Mouse (Mus musculus): Measurements from ENCODE around the gene Mat1a. TPM values are rescaled to one million over a fixed set of nuclear protein-coding genes. Genes with fewer than 3 reads are reported as not detected.

Gene Mat1a
- polyA plus RNA-seq, 1 experiment: not detected

GRCm38 (mm10) chr14:41087509-41087908 is 17.3 kb upstream of the Mat1a start:
- Histone ChIP-seq H3K27ac (ENCODE audit: insufficient read depth, low read length) (no peak overlapping the region), H3K4me3 (replicated peaks; ENCODE audit: insufficient read depth, low read depth, low read length) (no peak overlapping the region), H3K27me3 (ENCODE audit: control insufficient read depth, insufficient read depth, low read length) (no peaks in the 10 kb centered on the region), H3K4me1 (ENCODE audit: control insufficient read depth, insufficient read depth, low read length) (no peaks in the 10 kb centered on the region)
- TF ChIP-seq POLR2A (IDR thresholded peaks at IDR 0.05; ENCODE audit: borderline replicate concordance, insufficient read depth, low read length): no peak
- peak; percentile 17; the same call in 1 of the 2 replicates for TF ChIP-seq CTCF (IDR thresholded peaks at IDR 0.05; ENCODE audit: borderline replicate concordance, insufficient read depth, low read depth, low read length)
- WGBS: 88% methylated on average over 1 of the region's 1 CpGs
- DNase-seq: no peak

DNA sequence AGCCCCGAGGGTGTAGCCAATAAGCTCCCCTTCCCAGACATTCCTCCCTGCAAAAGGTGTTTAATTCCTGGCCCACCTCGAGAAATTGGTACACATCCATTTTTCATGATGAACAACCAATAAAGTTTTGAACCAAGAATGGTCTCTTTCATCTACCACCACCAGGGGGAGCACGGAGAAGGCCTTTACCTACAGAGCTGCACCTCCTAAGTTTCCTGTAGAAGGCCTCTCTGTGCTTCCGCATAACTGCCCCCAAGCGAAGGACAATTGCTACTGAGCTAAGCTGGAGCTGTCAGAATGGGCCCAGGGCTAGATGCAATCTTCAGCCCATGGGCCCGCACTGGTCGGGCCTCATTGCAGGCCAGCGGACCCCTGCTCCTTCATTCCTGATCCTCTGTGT is 14.1 kb upstream of the Mat1a start:
- WGBS: 54% methylated on average over 8 of the region's 8 CpGs
- H3K27ac ChIP-seq (ENCODE audit: insufficient read depth, low read length): no peak overlapping the region

GRCm38 (mm10) chr14:41094114-41094513 is 10.7 kb upstream of the Mat1a start:
- Histone ChIP-seq H3K4me1 (ENCODE audit: control insufficient read depth, insufficient read depth, low read length) (no peaks in the 10 kb centered on the region), H3K27me3 (ENCODE audit: control insufficient read depth, insufficient read depth, low read length) (no peaks in the 10 kb centered on the region), H3K4me3 (replicated peaks; ENCODE audit: insufficient read depth, low read depth, low read length) (no peak overlapping the region), H3K27ac (ENCODE audit: insufficient read depth, low read length) (no peak overlapping the region)
- TF ChIP-seq POLR2A (IDR thresholded peaks at IDR 0.05; ENCODE audit: borderline replicate concordance, insufficient read depth, low read length) (no peak), CTCF (IDR thresholded peaks at IDR 0.05; ENCODE audit: borderline replicate concordance, insufficient read depth, low read depth, low read length) (peak; percentile 31; the same call in 1 of the 2 replicates)
- DNase-seq: no peak
- WGBS: 56% methylated on average over 1 of the region's 1 CpGs

More for the DNA sequence above, 14.1 kb upstream of the Mat1a start:
- DNase-seq: no peak
- no peaks in the 10 kb centered on the region for H3K4me1 ChIP-seq (ENCODE audit: control insufficient read depth, insufficient read depth, low read length)
- TF ChIP-seq CTCF (IDR thresholded peaks at IDR 0.05; ENCODE audit: borderline replicate concordance, insufficient read depth, low read depth, low read length) (no peak), POLR2A (IDR thresholded peaks at IDR 0.05; ENCODE audit: borderline replicate concordance, insufficient read depth, low read length) (no peak)
- no peak overlapping the region for H3K4me3 ChIP-seq (replicated peaks; ENCODE audit: insufficient read depth, low read depth, low read length)
- H3K27me3 ChIP-seq (ENCODE audit: control insufficient read depth, insufficient read depth, low read length): no peaks in the 10 kb centered on the region

- H3K27ac ChIP-seq (ENCODE audit: insufficient read depth, low read length): no peak overlapping the region
- DNase-seq: no peak
- TF ChIP-seq POLR2A (IDR thresholded peaks at IDR 0.05; ENCODE audit: borderline replicate concordance, insufficient read depth, low read length) (no peak), CTCF (IDR thresholded peaks at IDR 0.05; ENCODE audit: borderline replicate concordance, insufficient read depth, low read depth, low read length) (no peak)
- no peaks in the 10 kb centered on the region for H3K27me3 ChIP-seq (ENCODE audit: control insufficient read depth, insufficient read depth, low read length)
- WGBS: 65% methylated on average over 3 of the region's 3 CpGs
- no peak overlapping the region for H3K4me3 ChIP-seq (replicated peaks; ENCODE audit: insufficient read depth, low read depth, low read length)
- no peaks in the 10 kb centered on the region for H3K4me1 ChIP-seq (ENCODE audit: control insufficient read depth, insufficient read depth, low read length)
Measured at GRCm38 (mm10) chr14:41096296-41096860, 8.5 kb upstream of the Mat1a start.

DNA sequence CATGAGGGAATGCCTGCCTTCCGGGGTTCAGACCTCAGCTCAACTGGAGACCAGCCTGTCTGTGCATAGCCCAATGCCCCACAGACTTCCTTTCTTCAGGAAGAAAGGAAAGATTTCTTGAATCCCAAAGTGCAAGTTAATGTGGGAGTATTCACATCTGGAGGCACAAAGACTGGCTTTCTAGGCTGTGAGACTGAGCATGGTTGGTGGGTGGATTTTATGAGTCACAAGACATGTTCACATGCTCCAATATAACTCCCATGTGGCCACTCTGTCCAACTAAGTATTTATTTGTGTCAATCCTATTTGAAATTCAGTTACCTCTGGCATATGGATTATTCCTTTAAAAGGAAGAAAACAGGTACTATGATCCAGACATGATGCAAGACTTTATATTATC is 6.1 kb upstream of the Mat1a start:
- WGBS: 92% methylated on average over 1 of the region's 1 CpGs
- H3K27ac ChIP-seq (ENCODE audit: insufficient read depth, low read length): no peak overlapping the region
- H3K4me1 ChIP-seq (ENCODE audit: control insufficient read depth, insufficient read depth, low read length): no peaks in the 10 kb centered on the region
- TF ChIP-seq POLR2A (IDR thresholded peaks at IDR 0.05; ENCODE audit: borderline replicate concordance, insufficient read depth, low read length) (no peak), CTCF (IDR thresholded peaks at IDR 0.05; ENCODE audit: borderline replicate concordance, insufficient read depth, low read depth, low read length) (no peak)
- H3K27me3 ChIP-seq (ENCODE audit: control insufficient read depth, insufficient read depth, low read length): no peaks in the 10 kb centered on the region
- no peak for DNase-seq
- H3K4me3 ChIP-seq (replicated peaks; ENCODE audit: insufficient read depth, low read depth, low read length): no peak overlapping the region

- TF ChIP-seq POLR2A (IDR thresholded peaks at IDR 0.05; ENCODE audit: borderline replicate concordance, insufficient read depth, low read length) (no peak), CTCF (IDR thresholded peaks at IDR 0.05; ENCODE audit: borderline replicate concordance, insufficient read depth, low read depth, low read length) (no peak)
- Histone ChIP-seq H3K4me1 (ENCODE audit: control insufficient read depth, insufficient read depth, low read length) (no peaks in the 10 kb centered on the region), H3K4me3 (replicated peaks; ENCODE audit: insufficient read depth, low read depth, low read length) (no peak overlapping the region), H3K27me3 (ENCODE audit: control insufficient read depth, insufficient read depth, low read length) (no peaks in the 10 kb centered on the region), H3K27ac (ENCODE audit: insufficient read depth, low read length) (no peak overlapping the region)
- DNase-seq: no peak
- 87% methylated on average over 3 of the region's 3 CpGs for WGBS
Measured at GRCm38 (mm10) chr14:41100712-41101111, 4.1 kb upstream of the Mat1a start.

GRCm38 (mm10) chr14:41101242-41101641 is 3.6 kb upstream of the Mat1a start:
- Histone ChIP-seq H3K27me3 (ENCODE audit: control insufficient read depth, insufficient read depth, low read length) (no peaks in the 10 kb centered on the region), H3K27ac (ENCODE audit: insufficient read depth, low read length) (no peak overlapping the region), H3K4me1 (ENCODE audit: control insufficient read depth, insufficient read depth, low read length) (no peaks in the 10 kb centered on the region), H3K4me3 (replicated peaks; ENCODE audit: insufficient read depth, low read depth, low read length) (no peak overlapping the region)
- TF ChIP-seq POLR2A (IDR thresholded peaks at IDR 0.05; ENCODE audit: borderline replicate concordance, insufficient read depth, low read length): no peak
- no peak for TF ChIP-seq CTCF (IDR thresholded peaks at IDR 0.05; ENCODE audit: borderline replicate concordance, insufficient read depth, low read depth, low read length)
- WGBS: 82% methylated on average over 5 of the region's 5 CpGs
- no peak for DNase-seq

DNA sequence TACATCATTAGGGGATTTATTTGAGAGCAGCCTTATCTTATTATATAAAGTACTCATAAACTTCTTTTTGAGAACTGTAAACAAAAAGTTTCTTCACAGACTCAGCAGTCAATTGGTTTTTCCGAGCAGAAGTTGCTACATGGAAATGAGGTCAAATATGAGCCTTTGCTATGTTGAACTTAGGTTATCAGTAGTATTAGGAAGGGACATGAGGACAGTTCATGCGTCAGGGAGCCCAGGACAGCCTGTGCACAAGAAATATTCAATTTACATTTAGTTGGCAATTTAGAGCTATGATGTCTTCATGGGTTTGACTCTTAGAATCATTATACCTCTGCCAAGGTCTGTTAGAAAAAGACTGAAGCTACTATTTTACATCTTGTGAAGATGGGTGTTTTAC is 2.6 kb upstream of the Mat1a start:
- no peaks in the 10 kb centered on the region for H3K4me1 ChIP-seq (ENCODE audit: control insufficient read depth, insufficient read depth, low read length)
- TF ChIP-seq CTCF (IDR thresholded peaks at IDR 0.05; ENCODE audit: borderline replicate concordance, insufficient read depth, low read depth, low read length) (no peak), POLR2A (IDR thresholded peaks at IDR 0.05; ENCODE audit: borderline replicate concordance, insufficient read depth, low read length) (no peak)
- no peak overlapping the region for H3K4me3 ChIP-seq (replicated peaks; ENCODE audit: insufficient read depth, low read depth, low read length)
- WGBS: 84% methylated on average over 2 of the region's 2 CpGs
- no peak overlapping the region for H3K27ac ChIP-seq (ENCODE audit: insufficient read depth, low read length)
- no peaks in the 10 kb centered on the region for H3K27me3 ChIP-seq (ENCODE audit: control insufficient read depth, insufficient read depth, low read length)
- no peak for DNase-seq

Data from cerebellum, adult 2 months (tissue).